Mouse (Mus musculus) layer of hippocampus, adult 11-12 months (tissue): ENCODE data around the gene Rer1.

ENCODE experiments used
- DNase-seq: peaks from one replicate; pipeline ENCODE4 v3.0.0; 2022; ENCODE audit warnings: low spot score

Gene Rer1

DNA sequence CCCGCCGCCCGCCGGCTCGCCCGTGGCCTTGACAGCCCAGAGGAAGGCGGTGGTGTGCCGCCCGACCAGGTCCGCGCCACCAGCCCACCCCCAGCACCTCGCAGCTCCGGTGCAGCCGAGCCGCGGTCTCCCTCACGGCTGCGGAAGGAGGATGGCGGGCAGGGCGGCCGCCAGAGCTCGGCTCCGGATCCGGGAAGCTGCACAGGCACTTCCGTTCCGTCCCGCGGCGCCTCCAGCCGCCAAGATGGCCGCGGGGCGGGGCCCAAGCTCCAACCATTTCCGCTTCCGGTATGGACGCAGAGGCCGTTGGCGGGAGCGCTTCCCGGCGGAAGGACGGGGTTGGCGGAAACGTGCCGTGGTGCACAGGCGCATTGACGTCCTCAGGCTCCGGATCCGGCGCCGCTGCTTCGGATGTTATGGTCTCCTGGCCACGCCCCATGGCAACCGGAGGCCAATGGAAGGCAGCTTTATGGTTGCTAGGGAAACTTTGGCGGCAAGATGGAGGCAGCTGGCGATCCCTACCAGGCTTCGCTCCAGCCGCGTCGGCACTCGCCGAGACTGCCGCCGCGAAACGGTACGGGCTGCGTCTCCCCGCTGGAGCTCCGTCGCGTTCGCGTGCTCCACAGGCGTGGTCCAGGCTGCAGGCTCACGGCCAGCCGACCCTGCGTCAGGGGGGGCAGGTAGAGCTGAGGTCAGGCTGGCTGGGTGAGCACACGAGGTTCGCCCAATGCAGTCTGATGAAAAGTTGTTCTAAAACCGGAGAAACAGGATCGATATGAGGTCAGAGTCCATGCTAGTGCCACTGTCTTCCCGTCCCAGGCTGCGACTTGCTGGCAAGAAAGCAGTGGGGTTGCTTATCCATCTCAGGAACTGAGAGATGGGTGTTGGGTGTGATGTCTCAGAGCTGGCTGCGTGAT lies at the start of gene Rer1, which contains the start of gene Morn1:
Rer1 (minus strand) TSS at position 275 of the 917 bp plus-strand sequence.
Morn1 (plus strand) TSS at position 470 of the 917 bp plus-strand sequence.
- DNase-seq = peak; percentile 100

DNA sequence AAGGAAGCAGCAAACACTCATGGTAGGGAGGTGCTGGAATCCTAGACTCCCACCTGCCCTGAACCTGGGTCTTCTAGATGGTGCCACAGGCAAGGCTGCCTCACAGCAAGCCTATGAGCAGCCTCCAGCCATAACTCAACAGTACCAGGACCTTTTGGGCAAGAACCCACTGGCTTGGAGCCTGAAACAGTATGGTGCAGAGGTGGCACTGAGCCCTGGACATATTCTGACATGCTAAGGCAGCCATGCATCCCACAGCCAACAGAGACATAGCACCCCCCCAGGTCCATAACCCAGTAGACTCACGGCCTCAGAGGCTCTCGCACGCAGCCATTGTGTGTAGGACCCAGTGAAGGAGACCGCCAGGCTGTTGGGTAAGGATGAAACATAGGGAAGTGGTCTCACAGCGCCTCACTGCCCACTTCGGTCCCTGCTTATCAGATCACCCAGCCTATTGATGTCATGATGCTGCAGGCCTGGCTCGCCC lies 48.5 kb upstream of the Rer1 start:
- DNase-seq = no peak

- no peak for DNase-seq
Observed at GRCm38 (mm10) chr4:155133658-155134417, 47.7 kb upstream of the Rer1 start.

- no peak for DNase-seq
Observed at GRCm38 (mm10) chr4:155133188-155133587, 47.0 kb upstream of the Rer1 start.

DNA sequence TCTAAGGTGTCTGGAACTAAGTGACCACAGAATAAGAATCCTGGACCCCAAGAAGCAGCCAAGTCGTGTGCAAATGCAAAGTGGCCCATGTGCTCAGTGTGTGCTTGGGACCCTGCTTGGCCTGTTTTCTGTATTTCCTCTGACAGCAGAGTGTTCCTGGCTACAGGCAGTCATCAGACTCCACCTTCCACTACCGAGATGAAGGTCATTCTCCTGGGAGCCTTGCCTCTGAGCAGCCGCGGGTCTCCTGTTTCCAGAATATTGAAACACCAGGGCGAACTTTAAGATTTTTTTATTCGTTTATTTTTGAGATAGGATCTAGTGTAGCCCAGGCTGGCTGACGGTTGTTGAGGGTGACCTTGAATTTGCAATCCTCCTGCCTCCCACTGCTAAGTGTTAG lies 44.4 kb upstream of the Rer1 start:
- no peak for DNase-seq

GRCm38 (mm10) chr4:155129996-155130395 lies 43.8 kb upstream of the Rer1 start:
- DNase-seq = peak; percentile 90

- DNase-seq = peak; percentile 57
Observed at GRCm38 (mm10) chr4:155129132-155129917, 43.1 kb upstream of the Rer1 start.

GRCm38 (mm10) chr4:155128411-155128810 lies 42.2 kb upstream of the Rer1 start:
- no peak for DNase-seq

GRCm38 (mm10) chr4:155126602-155127372 lies 40.6 kb upstream of the Rer1 start:
- DNase-seq = no peak

DNA sequence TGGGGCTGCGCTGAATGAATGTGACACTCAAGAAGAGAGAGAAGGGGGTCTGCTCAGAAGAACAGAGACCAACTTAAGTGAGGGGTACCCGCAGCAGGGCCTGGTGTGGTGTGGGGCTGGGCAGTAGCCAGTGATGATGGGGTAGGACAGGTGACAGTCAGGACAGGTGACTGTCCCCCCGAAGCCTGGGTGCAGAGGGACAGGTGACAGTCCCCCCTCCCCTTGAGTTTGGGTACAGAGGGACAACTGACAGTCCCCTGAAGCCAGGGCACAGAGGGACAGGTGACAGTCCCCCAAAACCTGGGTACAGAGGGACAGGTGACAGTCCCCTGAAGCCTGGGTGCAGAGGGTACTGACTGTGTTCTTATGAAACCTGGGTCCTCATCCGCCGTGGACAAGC lies 40.0 kb upstream of the Rer1 start:
- no peak for DNase-seq

DNA sequence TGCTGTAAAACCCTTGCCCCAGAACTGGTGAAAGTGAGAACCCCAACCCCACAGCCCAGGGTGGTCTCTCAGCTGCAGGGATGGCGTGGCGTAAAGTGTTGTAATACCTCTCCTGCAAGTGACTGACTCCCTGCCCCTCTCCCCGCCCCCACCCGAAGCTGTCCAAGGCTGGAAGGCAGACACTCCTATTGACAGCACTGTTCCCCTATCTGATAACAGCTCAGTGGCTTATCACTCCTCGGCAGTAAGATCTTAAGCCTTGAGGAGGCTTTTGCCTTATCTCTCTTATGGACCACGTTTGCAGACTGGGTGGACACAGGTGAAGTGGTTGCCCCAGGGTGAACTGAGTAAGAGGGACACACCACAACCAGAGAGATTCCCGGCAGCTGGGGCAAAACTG lies 39.1 kb upstream of the Rer1 start:
- no peak for DNase-seq

GRCm38 (mm10) chr4:155123868-155124534 lies 37.8 kb upstream of the Rer1 start:
- DNase-seq = no peak

GRCm38 (mm10) chr4:155122444-155123040 lies 36.4 kb upstream of the Rer1 start:
- peak; percentile 95 for DNase-seq

GRCm38 (mm10) chr4:155121915-155122443 lies 35.8 kb upstream of the Rer1 start:
- no peak for DNase-seq

DNA sequence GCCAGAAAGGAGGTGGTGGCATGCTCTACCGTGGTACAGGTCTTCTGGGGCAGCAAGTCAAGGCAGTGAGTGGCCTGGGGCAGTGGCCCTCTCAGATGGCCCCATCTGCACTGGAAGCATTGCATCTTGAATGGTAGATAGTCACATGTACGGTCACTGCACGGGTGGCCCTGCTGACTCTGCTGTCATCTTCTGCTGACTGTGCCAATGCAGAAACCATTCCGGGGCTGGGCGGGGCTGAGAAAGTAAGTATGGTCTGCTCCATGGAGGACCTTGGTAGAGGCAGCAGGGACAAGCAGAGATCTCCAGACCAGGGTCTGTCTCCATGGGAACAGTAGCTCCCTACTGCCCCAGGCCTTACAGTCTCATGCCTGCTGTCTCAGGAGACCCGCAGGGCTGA lies 35.0 kb upstream of the Rer1 start:
- DNase-seq = no peak

DNA sequence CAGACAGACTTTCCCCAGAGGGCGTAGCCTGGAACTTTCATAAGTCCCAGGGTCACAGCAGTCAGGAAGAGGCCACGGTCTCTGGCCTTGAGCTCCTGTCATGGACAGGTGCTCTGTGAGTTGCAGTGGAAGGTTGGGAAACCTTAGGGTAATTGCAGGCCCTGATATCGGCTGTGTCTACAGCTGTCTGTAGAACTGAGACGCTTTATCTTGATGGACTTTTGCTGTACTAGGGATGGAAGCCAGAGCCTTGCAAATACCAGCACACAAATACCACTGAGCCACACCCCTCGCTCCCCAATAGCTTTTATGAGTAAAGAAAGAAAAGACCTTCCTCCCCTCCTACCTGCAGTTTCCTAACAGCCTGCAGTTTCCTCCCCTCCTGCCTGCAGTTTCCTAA lies 34.4 kb upstream of the Rer1 start:
- no peak for DNase-seq

GRCm38 (mm10) chr4:155120038-155120437 lies 33.9 kb upstream of the Rer1 start:
- no peak for DNase-seq

DNA sequence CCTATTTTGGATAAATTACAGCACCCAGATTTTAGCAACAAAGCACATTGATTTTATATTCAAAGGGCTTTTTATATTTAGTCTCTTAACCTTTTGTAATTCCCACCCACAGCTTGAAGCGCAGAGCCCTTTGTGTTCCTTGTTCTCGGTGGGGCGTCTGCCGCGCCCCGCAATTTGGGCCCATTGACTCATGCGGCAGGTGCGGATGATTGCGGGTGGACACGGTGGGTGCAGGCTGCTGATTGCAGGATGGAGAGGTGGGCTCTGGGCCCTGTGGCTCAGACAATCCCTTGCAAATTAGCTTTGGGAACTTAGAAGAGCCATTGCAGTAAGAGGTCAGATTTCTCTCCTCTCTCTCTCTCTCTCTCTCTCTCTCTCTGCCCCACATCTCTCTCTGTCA lies 32.1 kb upstream of the Rer1 start:
- no peak for DNase-seq

DNA sequence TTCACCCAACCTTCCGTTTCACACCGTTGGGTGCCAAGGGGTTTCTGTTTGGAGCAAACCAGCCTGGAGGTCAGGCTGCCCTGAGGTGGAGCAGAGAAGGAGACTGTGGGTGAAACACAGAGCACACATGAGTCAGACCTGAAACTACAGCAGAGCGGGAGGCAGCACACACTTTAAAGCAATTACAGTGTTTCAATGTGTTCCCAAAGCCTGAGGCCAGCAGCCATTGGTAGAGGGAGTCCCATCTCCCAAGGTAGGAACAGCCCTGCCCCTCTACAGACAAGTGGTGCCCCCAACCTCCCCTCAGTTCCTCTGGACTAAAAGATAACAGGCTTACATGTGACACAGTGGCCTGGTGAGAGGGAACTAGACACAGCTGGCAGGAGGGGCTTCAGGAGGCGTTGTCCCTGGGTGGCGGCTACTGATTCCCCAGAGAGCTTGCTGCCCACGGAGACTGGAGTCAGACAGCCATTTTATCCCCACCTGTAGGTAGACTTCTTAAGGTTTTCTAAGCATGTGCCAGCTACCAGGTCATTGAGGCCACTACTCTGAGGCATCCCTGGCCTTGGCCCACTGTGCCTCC lies 31.3 kb upstream of the Rer1 start:
- DNase-seq = no peak

GRCm38 (mm10) chr4:155116607-155117006 lies 30.4 kb upstream of the Rer1 start:
- DNase-seq = no peak
